Mouse (Mus musculus) kidney, adult 2 months (tissue): ENCODE data around the gene Lasp1.

Experiments used
- CTCF ChIP-seq: fragments of 200-500 bp; conservative IDR thresholded peaks from 2 replicates; pipeline ENCODE4 v1.5.1; 2011; ENCODE audit warnings: low read depth, mild to moderate bottlenecking, control low read depth, low read length, moderate library complexity, mixed read lengths; ENCODE audit not compliant: insufficient read depth, insufficient read length
- POLR2A ChIP-seq: fragments of 200-500 bp; IDR thresholded peaks from one replicate; pipeline ENCODE4 v1.6.1; 2011; ENCODE audit warnings: low read depth, low read length, control low read depth

DNA sequence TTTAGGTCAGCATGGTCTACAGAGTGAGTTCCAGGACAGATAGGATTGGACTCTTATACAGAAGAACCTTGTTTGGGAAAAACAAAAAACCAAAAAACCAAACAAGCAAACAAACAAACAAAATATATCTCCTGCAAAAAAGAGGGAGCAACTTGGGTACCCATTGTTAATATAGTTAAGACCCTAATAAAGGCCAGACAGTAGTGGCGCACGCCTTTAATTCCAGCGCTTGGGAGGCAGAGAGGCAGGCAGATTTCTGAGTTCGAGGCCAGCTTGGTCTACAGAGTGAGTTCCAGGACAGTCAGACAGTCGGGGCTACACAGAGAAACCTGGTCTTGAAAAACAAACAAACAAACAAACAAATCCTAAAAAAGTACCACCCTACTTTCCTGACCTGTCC is 9.1 kb upstream of the Lasp1 start:
- TF ChIP-seq CTCF (no peak), POLR2A (no peak)
